Mouse (Mus musculus): ENCODE results near the gene Brd3os. TPM values are rescaled to one million over a fixed set of nuclear protein-coding genes. Genes with fewer than 3 reads are reported as not detected.
A peak's percentile ranks its signal among the peaks of the same experiment; 100 is the strongest.

The Brd3os gene
- total RNA-seq, 2 experiments from 2014 or later = 23.6 to 24.5 TPM

GRCm38 (mm10) chr2:27425751-27426405 lies 16.2 kb upstream of the Brd3os start:
- no peak for DNase-seq (ENCODE audit: low spot score in 2 of 2)
- Histone ChIP-seq H3K4me3 (peak overlapping the region; percentile 76), H3K27ac (peak overlapping the region; percentile 48; the same call in 1 of the 2 replicates)
- TF ChIP-seq CTCF (conservative IDR thresholded peaks at IDR 0.05) = no peak

- TF ChIP-seq CTCF (conservative IDR thresholded peaks at IDR 0.05) = no peak
- Histone ChIP-seq H3K27ac (peak overlapping the region; percentile 65; the same call in 1 of the 2 replicates), H3K4me3 (peak overlapping the region; percentile 76)
- no peak for DNase-seq (ENCODE audit: low spot score in 2 of 2)
Measured at GRCm38 (mm10) chr2:27426406-27426854, 15.7 kb upstream of the Brd3os start.

DNA sequence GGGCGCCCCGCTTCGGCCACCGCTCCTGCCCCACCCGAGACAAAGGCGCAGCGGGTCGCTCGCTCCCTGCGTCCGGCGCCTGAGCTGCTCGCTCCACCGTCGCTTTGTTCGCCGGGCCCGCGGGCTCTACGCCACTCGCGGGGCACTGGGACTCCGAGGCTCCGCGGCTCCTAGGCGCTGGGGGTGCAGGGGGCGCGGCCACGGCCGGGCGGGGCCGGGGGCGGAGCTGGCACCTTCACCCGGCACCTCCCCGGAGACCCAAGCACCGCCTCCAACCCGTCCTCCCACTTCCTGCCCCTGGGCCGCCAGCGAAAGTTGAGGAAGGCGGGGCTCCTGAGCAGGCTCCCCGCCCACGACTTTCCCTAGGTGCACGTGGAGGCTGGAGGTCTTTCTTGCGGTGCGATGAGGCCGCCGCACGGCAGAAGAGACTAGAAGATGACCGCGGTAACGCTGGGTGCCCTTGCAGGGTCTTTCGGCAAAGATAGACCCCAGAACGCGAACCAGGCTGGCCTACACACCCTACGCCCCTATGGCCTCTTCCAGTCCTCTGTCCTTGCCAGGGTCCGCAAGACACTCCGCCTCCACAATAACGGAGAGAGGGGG lies 15.2 kb upstream of the Brd3os start, which contains the start of gene Vav2:
Gene Vav2, minus strand, starts transcription at position 179 of the 603 bp plus-strand sequence.
- TF ChIP-seq CTCF (conservative IDR thresholded peaks at IDR 0.05) = no peak; the same call in 1 of the 2 replicates
- Histone ChIP-seq H3K4me3 (peak within 1 kb of the TSS; percentile 76), H3K27ac (peak within 1 kb of the TSS; percentile 65; the same call in 1 of the 2 replicates)
- DNase-seq (ENCODE audit: low spot score in 2 of 2) = peak; percentile 71 to 81

GRCm38 (mm10) chr2:27428071-27428470 lies 14.1 kb upstream of the Brd3os start:
- peak; percentile 99 for TF ChIP-seq CTCF (conservative IDR thresholded peaks at IDR 0.05)
- no peak overlapping the region for H3K4me3 ChIP-seq
- H3K27ac ChIP-seq = no peak overlapping the region
- DNase-seq (ENCODE audit: low spot score in 2 of 2) = peak; percentile 83 to 90

DNA sequence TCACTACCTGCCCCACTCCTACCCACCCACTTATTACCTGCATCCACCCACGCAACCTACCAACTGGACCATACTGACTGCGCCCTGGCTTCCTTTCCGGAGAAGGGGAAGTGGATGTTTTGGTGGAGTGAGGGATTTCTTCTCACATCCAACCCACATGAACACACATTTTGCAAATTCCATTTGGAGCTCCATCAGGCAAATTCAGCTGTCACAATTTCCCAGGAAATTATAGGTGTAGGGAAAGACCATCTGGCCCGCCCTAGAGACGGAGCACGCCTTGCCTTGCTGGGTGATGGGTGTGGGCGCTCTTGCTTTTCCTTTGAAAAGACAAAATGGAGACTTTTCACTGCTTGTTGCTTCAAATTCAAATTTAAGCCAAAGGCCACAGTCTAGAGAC lies 11.5 kb upstream of the Brd3os start:
- no peak for TF ChIP-seq CTCF (conservative IDR thresholded peaks at IDR 0.05)
- no peak overlapping the region for H3K27ac ChIP-seq
- peak; percentile 66 to 81 for DNase-seq (ENCODE audit: low spot score in 2 of 2)
- H3K4me3 ChIP-seq = no peak overlapping the region

- Histone ChIP-seq H3K27ac (no peak overlapping the region), H3K4me3 (no peak overlapping the region)
- no peak for DNase-seq (ENCODE audit: low spot score in 2 of 2)
- TF ChIP-seq CTCF (conservative IDR thresholded peaks at IDR 0.05) = no peak
Measured at GRCm38 (mm10) chr2:27432599-27432998, 9.5 kb upstream of the Brd3os start.

DNA sequence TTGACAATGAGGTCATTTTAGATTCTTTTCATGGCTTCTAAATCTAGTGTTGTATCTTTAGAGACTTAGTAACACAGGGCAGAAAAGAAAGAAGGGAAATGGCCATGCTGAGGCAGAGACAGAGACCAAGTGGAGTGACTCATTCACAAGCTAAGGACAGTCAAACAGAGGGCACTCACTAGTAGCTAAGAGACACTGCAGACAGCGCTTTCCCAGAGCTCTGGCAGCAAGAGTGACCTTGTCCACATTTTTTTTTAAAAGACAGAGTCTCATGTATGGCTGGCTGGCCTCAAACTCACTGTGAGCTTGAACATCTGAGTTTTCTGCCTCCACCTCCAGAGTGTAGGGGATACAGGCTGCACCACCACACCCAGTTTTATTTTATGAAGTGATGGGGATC lies 4.2 kb upstream of the Brd3os start:
- H3K4me3 ChIP-seq = no peak overlapping the region
- TF ChIP-seq CTCF (conservative IDR thresholded peaks at IDR 0.05) = no peak
- no peak overlapping the region for H3K27ac ChIP-seq
- no peak for DNase-seq (ENCODE audit: low spot score in 2 of 2)

DNA sequence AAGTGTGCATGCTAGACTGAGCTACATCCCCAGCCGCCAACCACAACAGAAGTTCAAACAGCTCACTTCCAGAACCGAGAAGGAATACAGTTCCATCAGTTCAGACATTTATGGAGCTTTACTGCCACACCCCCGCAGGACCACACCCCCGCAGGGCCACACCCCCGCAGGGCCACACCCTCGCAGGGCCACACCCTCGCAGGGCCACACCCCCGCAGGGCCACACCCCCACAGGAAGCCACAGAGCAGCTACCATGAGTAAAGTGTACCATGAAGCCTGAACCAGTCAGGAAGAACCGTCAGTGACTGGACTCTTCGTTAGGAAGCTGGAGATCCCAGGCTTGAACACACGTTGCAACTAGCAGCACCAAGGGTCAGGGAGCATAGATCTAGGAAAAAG lies 3.8 kb upstream of the Brd3os start:
- DNase-seq (ENCODE audit: low spot score in 2 of 2) = no peak
- no peak overlapping the region for H3K4me3 ChIP-seq
- no peak overlapping the region for H3K27ac ChIP-seq
- TF ChIP-seq CTCF (conservative IDR thresholded peaks at IDR 0.05) = no peak

DNA sequence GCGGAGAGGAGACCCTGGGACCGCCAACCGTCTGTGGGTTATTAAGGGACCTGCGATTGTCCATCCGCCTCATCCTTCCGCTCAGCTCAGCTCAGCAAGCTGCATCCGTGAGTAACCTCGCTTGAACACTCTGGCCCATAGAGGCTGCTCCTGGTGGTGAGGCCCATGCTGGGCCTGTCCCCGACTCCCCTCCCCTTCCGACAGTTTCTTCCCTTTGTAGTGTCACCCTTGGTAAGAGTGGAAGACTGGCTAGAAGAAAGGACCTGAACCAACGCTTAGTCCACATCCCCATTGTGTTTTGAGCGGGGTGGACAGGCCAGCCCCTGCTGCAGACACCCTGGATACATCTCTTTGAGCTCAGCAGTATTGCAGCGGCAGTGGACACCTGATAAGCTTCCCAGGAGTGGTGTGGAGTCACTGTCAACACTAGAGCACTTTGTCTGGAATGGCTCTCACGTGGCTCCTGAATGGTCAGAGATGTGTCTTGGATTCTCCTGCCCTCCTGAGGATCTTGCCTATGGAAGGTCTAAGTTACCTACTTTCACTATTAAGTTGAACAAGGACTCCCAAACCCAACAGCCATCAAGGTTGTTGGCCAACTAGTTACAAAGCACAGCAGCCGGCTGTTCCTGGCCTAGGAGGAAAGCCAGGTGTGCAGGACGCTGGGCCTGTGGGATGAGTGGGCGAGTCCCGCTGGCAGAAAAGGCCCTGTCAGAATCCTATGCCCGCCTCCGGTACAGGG lies 755 bp downstream of the Brd3os start:
- TF ChIP-seq CTCF (conservative IDR thresholded peaks at IDR 0.05) = peak; percentile 16
- DNase-seq (ENCODE audit: low spot score in 2 of 2) = peak in 1 of 2 experiments; percentile 32
- Histone ChIP-seq H3K27ac (peak overlapping the region; percentile 93), H3K4me3 (peak overlapping the region; percentile 93)

GRCm38 (mm10) chr2:27443450-27443708 lies 1.3 kb downstream of the Brd3os start:
- TF ChIP-seq CTCF (conservative IDR thresholded peaks at IDR 0.05) = no peak

GRCm38 (mm10) chr2:27445910-27446309 lies 3.8 kb downstream of the Brd3os start:
- DNase-seq (ENCODE audit: low spot score in 2 of 2) = no peak

More at GRCm38 (mm10) chr2:27443450-27443708, 1.3 kb downstream of the Brd3os start:
- Histone ChIP-seq H3K27ac (peak overlapping the region; percentile 93; the same call in 1 of the 2 replicates), H3K4me3 (peak overlapping the region; percentile 93)
- DNase-seq (ENCODE audit: low spot score in 2 of 2) = no peak

GRCm38 (mm10) chr2:27446812-27447211 lies 4.7 kb downstream of the Brd3os start:
- TF ChIP-seq CTCF (conservative IDR thresholded peaks at IDR 0.05) = no peak
- DNase-seq (ENCODE audit: low spot score in 2 of 2) = no peak
- H3K27ac ChIP-seq = no peak overlapping the region
- no peak overlapping the region for H3K4me3 ChIP-seq

More at GRCm38 (mm10) chr2:27445910-27446309, 3.8 kb downstream of the Brd3os start:
- H3K4me3 ChIP-seq = no peak overlapping the region
- H3K27ac ChIP-seq = no peak overlapping the region
- TF ChIP-seq CTCF (conservative IDR thresholded peaks at IDR 0.05) = no peak

DNA sequence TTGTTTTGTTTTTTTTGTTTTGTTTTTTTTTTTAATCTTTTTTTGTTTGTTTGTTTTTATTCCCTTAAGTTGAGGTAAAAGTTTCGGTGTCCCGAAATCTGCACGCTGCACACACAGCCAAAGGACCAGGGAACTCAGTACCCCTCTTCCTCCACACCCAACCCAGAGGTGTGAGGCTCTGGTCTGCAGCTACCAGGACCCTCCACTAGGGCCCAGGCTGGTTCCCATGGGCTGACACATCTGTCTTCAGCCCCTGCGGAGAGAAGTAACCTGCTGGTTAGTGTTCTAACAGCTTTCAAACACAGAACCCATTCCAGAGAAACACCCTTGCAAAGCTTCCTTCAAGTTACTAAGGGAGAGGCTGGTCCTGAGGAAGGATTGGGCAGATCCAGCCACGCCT lies 5.7 kb downstream of the Brd3os start:
- DNase-seq (ENCODE audit: low spot score in 2 of 2) = no peak
- no peak overlapping the region for H3K4me3 ChIP-seq
- H3K27ac ChIP-seq = no peak overlapping the region
- TF ChIP-seq CTCF (conservative IDR thresholded peaks at IDR 0.05) = peak; percentile 52
